Mouse (Mus musculus) bone marrow, adult 2 months (tissue): ENCODE data around the gene Cgas.

Experiments used
- CTCF ChIP-seq: fragments of 200-500 bp; IDR thresholded peaks from 2 replicates; pipeline ENCODE4 v1.5.1; 2011; ENCODE audit warnings: low read length, control low read depth; ENCODE audit not compliant: control insufficient read depth, insufficient read depth
- POLR2A ChIP-seq: fragments of 200-500 bp; IDR thresholded peaks from 2 replicates; pipeline ENCODE4 v1.6.1; 2011; ENCODE audit warnings: low read depth, mild to moderate bottlenecking, control low read depth, low read length, borderline replicate concordance; ENCODE audit not compliant: control insufficient read depth

GRCm38 (mm10) chr9:78429551-78429950, 13.5 kb downstream of the Cgas start:
- no peak for TF ChIP-seq POLR2A
- no peak for TF ChIP-seq CTCF
